Mouse (Mus musculus): ENCODE results near the gene Olfr539.
"Not testable (repeated sequence)": the region's sequence is repeated elsewhere in the genome, so short reads cannot be mapped to it uniquely, and the experiment has no call there.

The Olfr539 gene

GRCm38 (mm10) chr7:140659630-140660029 lies at the start of gene Olfr539:
Gene Olfr539, plus strand, starts transcription at chr7:140659930.
- DNase-seq, result no peak

DNA sequence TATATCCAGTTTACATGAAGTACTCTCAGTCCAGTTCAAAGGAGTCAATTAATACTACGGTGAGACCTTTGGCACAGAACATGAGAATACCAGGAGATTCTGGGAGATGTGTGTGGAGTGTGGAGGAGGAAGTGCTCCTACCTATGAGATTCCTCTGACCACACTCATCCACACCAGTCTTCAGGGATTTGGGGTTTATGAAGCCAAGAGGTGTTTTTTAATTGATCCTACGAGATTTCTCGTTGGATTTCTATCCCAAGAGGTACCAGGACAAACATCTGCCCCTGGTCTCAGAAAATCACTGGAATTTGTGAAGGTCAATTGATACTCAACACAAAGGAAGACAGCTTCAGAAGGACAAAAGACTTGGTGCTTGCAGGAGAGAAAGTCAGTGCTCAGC lies 31.1 kb upstream of the Olfr539 start, which contains the start of gene Olfr61:
Gene Olfr61, plus strand, starts transcription at position 301 of the 400 bp plus-strand sequence.
- not testable (repeated sequence) for DNase-seq

- no peak for DNase-seq
Measured at GRCm38 (mm10) chr7:140630559-140630958, 29.2 kb upstream of the Olfr539 start.

GRCm38 (mm10) chr7:140646152-140646551 lies 13.6 kb upstream of the Olfr539 start, which contains the start of gene Olfr53:
Gene Olfr53, plus strand, starts transcription at chr7:140646452.
- no peak for DNase-seq

DNA sequence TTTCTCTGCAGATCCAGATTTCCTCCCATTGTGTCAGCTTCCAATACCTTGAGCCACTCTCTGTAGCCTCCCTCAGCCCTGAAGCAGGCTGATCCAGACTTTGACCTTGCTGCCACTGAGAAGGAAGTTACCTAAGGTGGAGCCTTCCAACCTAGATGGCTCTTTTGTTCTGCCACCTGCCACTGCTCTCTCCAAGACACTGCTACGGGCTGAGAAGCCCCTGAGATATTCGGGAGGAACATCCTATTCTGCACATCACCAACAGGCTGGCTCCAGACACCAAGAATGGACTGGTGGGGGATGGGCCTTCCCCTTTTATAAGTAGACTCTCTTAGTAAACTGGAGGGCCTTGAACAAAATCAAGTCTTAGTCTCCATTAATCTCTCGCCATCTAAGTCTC lies 11.0 kb downstream of the Olfr539 start:
- not testable (repeated sequence) for DNase-seq

DNA sequence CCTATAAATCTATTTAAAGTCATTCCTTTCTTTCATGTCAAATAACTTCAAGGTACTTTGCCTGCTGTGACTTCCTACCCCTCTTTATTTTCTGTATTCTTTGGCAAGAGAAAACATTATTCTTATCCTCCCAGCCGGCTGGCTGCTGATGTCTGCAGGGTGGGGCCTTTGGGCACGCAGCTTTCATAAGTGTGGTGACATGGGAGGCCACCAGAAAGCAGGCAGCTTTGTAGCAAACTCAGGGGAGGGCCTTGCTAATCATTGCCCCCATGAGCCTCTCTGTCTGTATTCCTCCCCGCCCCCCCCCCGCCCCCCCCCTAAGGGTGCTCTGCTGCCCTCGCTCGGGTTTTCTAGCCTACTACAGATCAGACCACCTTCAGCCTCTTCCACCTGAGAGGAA lies 16.1 kb downstream of the Olfr539 start:
- no peak for DNase-seq

GRCm38 (mm10) chr7:140679591-140679990 lies 19.9 kb downstream of the Olfr539 start:
- DNase-seq, result not testable (repeated sequence)

DNA sequence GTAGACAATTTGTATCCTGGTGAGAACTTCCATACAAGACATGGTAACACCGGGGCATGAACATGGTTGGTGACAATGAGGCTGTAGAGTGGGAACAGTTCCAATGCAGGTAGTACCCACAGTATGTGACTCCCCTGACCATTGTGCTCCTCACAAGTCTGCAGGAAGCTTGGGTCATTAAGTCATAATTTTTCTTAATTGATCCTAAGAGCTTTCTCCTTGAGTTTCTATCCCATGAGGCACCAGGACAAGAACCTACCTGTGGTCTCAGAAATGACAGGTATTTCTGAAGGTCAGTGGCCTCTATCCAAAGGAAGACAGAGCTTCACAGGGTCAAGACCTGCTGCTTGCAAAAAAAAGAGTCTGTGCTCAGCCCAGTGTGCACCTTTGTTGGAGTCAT lies 21.9 kb downstream of the Olfr539 start, which contains the start of gene Olfr45:
Gene Olfr45, plus strand, starts transcription at position 301 of the 400 bp plus-strand sequence.
- DNase-seq, result no peak

DNA sequence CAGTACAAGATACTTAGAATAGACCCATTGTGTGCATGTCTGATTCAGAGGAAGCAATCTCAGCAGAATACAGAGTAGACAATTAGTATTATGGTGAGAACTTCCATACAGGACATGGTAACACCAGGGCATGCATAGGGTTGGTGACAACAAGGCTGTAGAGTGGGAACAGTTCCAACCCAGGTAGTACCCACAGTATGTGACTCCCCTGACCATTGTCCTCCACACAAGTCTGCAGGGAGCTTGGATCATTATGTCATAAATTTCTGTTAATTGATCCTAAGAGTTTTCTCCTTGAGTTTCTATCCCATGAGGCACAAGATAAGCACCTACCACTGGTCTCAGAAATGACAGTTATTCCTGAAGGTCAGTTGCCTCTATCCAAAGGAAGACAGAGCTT lies 37.2 kb downstream of the Olfr539 start, which contains the start of gene Olfr541:
Gene Olfr541, plus strand, starts transcription at position 301 of the 400 bp plus-strand sequence.
- no peak for DNase-seq

DNA sequence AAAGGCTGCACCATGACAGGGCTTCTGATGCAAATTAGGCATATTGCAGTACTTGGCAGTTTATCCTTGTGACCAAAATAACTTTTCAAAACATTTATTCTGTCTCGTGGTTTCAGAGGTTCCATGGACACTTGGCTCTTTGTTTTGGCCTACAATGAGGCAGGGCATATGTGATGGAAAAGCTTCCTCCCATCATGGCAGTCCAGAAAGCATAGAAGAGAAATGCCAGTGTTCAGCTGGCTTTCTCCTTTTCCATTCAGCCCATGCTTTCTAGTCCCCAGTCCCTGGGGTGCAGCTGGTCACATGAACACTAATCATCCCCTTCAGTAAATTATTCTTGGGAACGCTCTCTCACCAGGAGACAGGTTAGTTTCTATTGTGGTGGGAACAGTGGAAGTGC lies 46.6 kb downstream of the Olfr539 start:
- no peak for DNase-seq

- DNase-seq, result no peak
Measured at GRCm38 (mm10) chr7:140707536-140708284, 48.0 kb downstream of the Olfr539 start.

- DNase-seq, result peak in 1 of 2 experiments; percentile 7
Measured at GRCm38 (mm10) chr7:140717155-140718055, 57.7 kb downstream of the Olfr539 start.

GRCm38 (mm10) chr7:140721095-140721494 lies 61.4 kb downstream of the Olfr539 start:
- peak; percentile 9 to 16 for DNase-seq

DNA sequence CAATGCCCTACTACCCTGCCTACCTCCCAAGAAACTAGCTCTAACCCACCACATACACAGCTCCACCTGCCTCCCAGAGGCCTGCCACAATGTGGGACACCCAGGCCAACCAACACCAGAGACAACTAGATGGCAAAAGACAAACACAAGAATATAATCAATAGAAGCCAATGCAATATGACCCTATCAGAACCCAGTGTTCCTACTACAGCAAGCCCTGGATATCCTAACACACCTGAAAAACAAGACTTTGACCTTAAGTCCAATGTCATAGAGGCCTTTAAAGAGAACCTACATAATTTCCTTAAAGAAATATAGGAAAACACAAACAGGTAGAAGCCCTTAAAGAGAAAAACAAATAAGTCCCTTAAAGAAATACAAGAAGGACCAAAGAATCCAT lies 65.8 kb downstream of the Olfr539 start:
- DNase-seq, result no peak

Measured in kidney, postnatal 36 days (tissue).